Mouse (Mus musculus) layer of hippocampus, postnatal 25 days (tissue): ENCODE measurements around the gene AC140267.1. TPM values are rescaled to one million over a fixed set of nuclear protein-coding genes. Genes with fewer than 3 reads are reported as not detected.
A peak's percentile ranks its signal among the peaks of the same experiment; 100 is the strongest.

Experiments
- DNase-seq, 2 experiments: peaks; one replicate each; pipeline ENCODE4 v3.0.0; 2022; ENCODE audit warnings: mixed read lengths in 2 of 2, low spot score in 1 of 2; ENCODE audit errors: extremely low spot score in 1 of 2
- total RNA-seq, 2 experiments: library from RNA; stranded (reverse); gene quantifications; 2 replicates each; pipeline ENCODE4 v1.2.3; 2021

Gene AC140267.1
- total RNA-seq, 2 experiments from 2014 or later: 6.3 to 21.1 TPM

- peak in 1 of 2 experiments; percentile 59 for DNase-seq
These were observed 9.8 kb upstream of the AC140267.1 start for GRCm38 (mm10) chr15:80225796-80226195.

- no peak for DNase-seq
These were observed 7.4 kb upstream of the AC140267.1 start for GRCm38 (mm10) chr15:80228071-80228800.

GRCm38 (mm10) chr15:80232331-80232730 is 3.3 kb upstream of the AC140267.1 start:
- no peak for DNase-seq

- DNase-seq: no peak
These were observed 2.6 kb upstream of the AC140267.1 start for GRCm38 (mm10) chr15:80233053-80233452.

- peak; percentile 87 to 89 for DNase-seq
These were observed 1.7 kb upstream of the AC140267.1 start, which contains the start of gene Mief1 for GRCm38 (mm10) chr15:80233733-80234509. Gene Mief1, plus strand, starts transcription at chr15:80234018.

GRCm38 (mm10) chr15:80248135-80248534 is 12.5 kb downstream of the AC140267.1 start:
- DNase-seq: no peak

- no peak for DNase-seq
These were observed 13.0 kb downstream of the AC140267.1 start for GRCm38 (mm10) chr15:80248596-80248995.

- DNase-seq: no peak
These were observed 14.0 kb downstream of the AC140267.1 start for GRCm38 (mm10) chr15:80249672-80250071.

GRCm38 (mm10) chr15:80250586-80250985 is 15.0 kb downstream of the AC140267.1 start:
- DNase-seq: no peak

- no peak for DNase-seq
These were observed 17.9 kb downstream of the AC140267.1 start for GRCm38 (mm10) chr15:80253530-80253929.

GRCm38 (mm10) chr15:80254207-80254606 is 18.6 kb downstream of the AC140267.1 start:
- DNase-seq: no peak

GRCm38 (mm10) chr15:80254847-80255645 is 19.4 kb downstream of the AC140267.1 start, which contains the start of gene Atf4:
Gene Atf4, plus strand, starts transcription at chr15:80255184.
- peak; percentile 90 to 99 for DNase-seq

- peak in 1 of 2 experiments; percentile 55 for DNase-seq
These were observed 20.0 kb downstream of the AC140267.1 start for GRCm38 (mm10) chr15:80255646-80256121.

- no peak for DNase-seq
These were observed 20.6 kb downstream of the AC140267.1 start for GRCm38 (mm10) chr15:80256242-80256641.

GRCm38 (mm10) chr15:80256656-80257601 is 21.3 kb downstream of the AC140267.1 start:
- DNase-seq: no peak

GRCm38 (mm10) chr15:80257602-80258239 is 22.1 kb downstream of the AC140267.1 start:
- no peak for DNase-seq

- DNase-seq: no peak
These were observed 22.9 kb downstream of the AC140267.1 start for GRCm38 (mm10) chr15:80258240-80259170.
